Mouse (Mus musculus) midbrain, postnatal 0 days (tissue): ENCODE measurements around the gene Ifi35. TPM values are rescaled to one million over a fixed set of nuclear protein-coding genes. Genes with fewer than 3 reads are reported as not detected.

ENCODE experiments used
- ATAC-seq: fragments of 200-750 bp; cut with Nextera tagmentation; 2 replicates; pipeline ENCODE4 v1.8.0; 2017; ENCODE audit warnings: moderate number of reproducible peaks, mild to moderate bottlenecking, moderate TSS enrichment, moderate library complexity; ENCODE audit not compliant: low FRiP score
- DNase-seq: peaks from one replicate; pipeline ENCODE4 v3.0.0-alpha.2; 2015; ENCODE audit warnings: low spot score
- H3K27ac ChIP-seq: fragments of 300-500 bp; sonication (generic); 2 replicates; pipeline ENCODE4 v1.5.1; 2014; ENCODE audit warnings: low read depth, mild to moderate bottlenecking, low read length, mixed read lengths
- H3K27me3 ChIP-seq: fragments of 300-500 bp; sonication (generic); 2 replicates; pipeline ENCODE4 v1.6.1; 2014; ENCODE audit warnings: low read length, control low read depth, mixed read lengths; ENCODE audit not compliant: insufficient read depth
- H3K36me3 ChIP-seq: fragments of 300-500 bp; sonication (generic); 2 replicates; pipeline ENCODE4 v1.6.1; 2014; ENCODE audit warnings: low read length, control low read depth, mixed read lengths; ENCODE audit not compliant: insufficient read depth
- H3K4me1 ChIP-seq: fragments of 300-500 bp; sonication (generic); 2 replicates; pipeline ENCODE4 v1.6.1; 2014; ENCODE audit warnings: mild to moderate bottlenecking, control low read depth, antibody characterized with exemption, low read length, mixed read lengths; ENCODE audit not compliant: insufficient read depth
- H3K4me2 ChIP-seq: fragments of 300-500 bp; sonication (generic); 2 replicates; pipeline ENCODE4 v1.6.1; 2014; ENCODE audit warnings: low read depth, mild to moderate bottlenecking, low read length, mixed read lengths; ENCODE audit not compliant: poor library complexity, severe bottlenecking
- H3K4me3 ChIP-seq: fragments of 300-500 bp; sonication (generic); 2 replicates; pipeline ENCODE4 v1.5.1; 2014; ENCODE audit warnings: low read depth, mild to moderate bottlenecking, low read length, moderate library complexity
- H3K9ac ChIP-seq: fragments of 300-500 bp; sonication (generic); replicated peaks from 2 replicates; pipeline ENCODE4 v1.6.1; 2014; ENCODE audit warnings: mild to moderate bottlenecking, low read length, moderate library complexity, mixed read lengths; ENCODE audit not compliant: poor library complexity, severe bottlenecking
- H3K9me3 ChIP-seq: fragments of 300-500 bp; sonication (generic); 2 replicates; pipeline ENCODE4 v1.6.1; 2016; ENCODE audit warnings: low read length, control low read depth
- CTCF ChIP-seq: IDR thresholded peaks from 2 replicates; pipeline ENCODE4 v1.5.1; 2016; ENCODE audit warnings: antibody characterized with exemption, mild to moderate bottlenecking
- WGBS: fragments of 180-500 bp; shearing (Covaris S2); extraction: QIAGEN DNeasy Blood & Tissue Kit; methylation state at CpG from one replicate; pipeline ENCODE4 v1.1.7; 2014; 5-methylcytosine and 5-hydroxymethylcytosine counted together
- polyA plus RNA-seq: library from polyadenylated mRNA; unstranded; fragments of >200 nt; fragmentation: Nextera tagmentation; extraction: Ambion mirVana; gene quantifications from 2 replicates; pipeline ENCODE4 v1.2.1, GENCODE M21; 2015
- total RNA-seq: library from RNA; depleted of rRNA; stranded (reverse); fragments of >200 nt; gene quantifications from 2 replicates; pipeline ENCODE4 v1.2.3, GENCODE M21; 2014; rRNA removed

Gene Ifi35
- 1.9 and 3.3 TPM in 2 replicates for total RNA-seq
- 4.5 TPM in 2 replicates for polyA plus RNA-seq

GRCm38 (mm10) chr11:101448274-101448746 lies at the start of gene Ifi35:
TSS of gene Ifi35 (plus strand) at chr11:101448407.
- no peak for DNase-seq
- Histone ChIP-seq H3K4me2 (no peak within 1 kb of the TSS), H3K27me3 (no peaks in the 10 kb centered on the region), H3K27ac (0 out of 2 replicates have a peak within 1 kb of the TSS, but pooled peaks have one; percentile 6), H3K9me3 (no peaks in the 10 kb centered on the region), H3K36me3 (peaks cover 18% of the 10 kb centered on the region), H3K9ac (no peak within 1 kb of the TSS), H3K4me1 (0 out of 2 replicates have a peak, but pooled peaks cover 3% of the 10 kb centered on the region), H3K4me3 (0 out of 2 replicates have a peak within 1 kb of the TSS, but pooled peaks have one; percentile 13)
- TF ChIP-seq CTCF, result no peak
- 44% methylated on average over 10 of the region's 10 CpGs for WGBS
- ATAC-seq, result no peak

- 85% methylated on average over 2 of the region's 2 CpGs for WGBS
- Histone ChIP-seq H3K4me2 (no peak overlapping the region), H3K27me3 (no peaks in the 10 kb centered on the region), H3K4me3 (no peak overlapping the region), H3K36me3 (peaks cover 23% of the 10 kb centered on the region), H3K9me3 (no peaks in the 10 kb centered on the region), H3K4me1 (no peaks in the 10 kb centered on the region), H3K9ac (no peak overlapping the region), H3K27ac (no peak overlapping the region)
- DNase-seq (no peak), ATAC-seq (no peak)
- TF ChIP-seq CTCF, result peak; percentile 37
These were observed 32.9 kb upstream of the Ifi35 start for GRCm38 (mm10) chr11:101415306-101415705.

- Histone ChIP-seq H3K27me3 (no peaks in the 10 kb centered on the region), H3K36me3 (peaks cover 12% of the 10 kb centered on the region), H3K9ac (peak overlapping the region; percentile 88), H3K27ac (peak overlapping the region; percentile 90), H3K4me1 (no peaks in the 10 kb centered on the region), H3K9me3 (no peaks in the 10 kb centered on the region), H3K4me3 (peak overlapping the region; percentile 74), H3K4me2 (peak overlapping the region; percentile 70)
- under 1% methylated on average over 11 of the region's 11 CpGs for WGBS
- ATAC-seq (no peak), DNase-seq (no peak)
- no peak for TF ChIP-seq CTCF
These were observed 31.6 kb upstream of the Ifi35 start for GRCm38 (mm10) chr11:101416433-101417100.

- Histone ChIP-seq H3K27ac (peak within 1 kb of the TSS; percentile 90), H3K36me3 (peaks cover 7% of the 10 kb centered on the region), H3K9me3 (no peaks in the 10 kb centered on the region), H3K4me2 (peak within 1 kb of the TSS; percentile 70), H3K27me3 (no peaks in the 10 kb centered on the region), H3K4me1 (no peaks in the 10 kb centered on the region), H3K4me3 (peak within 1 kb of the TSS; percentile 74), H3K9ac (peak within 1 kb of the TSS; percentile 88)
- no peak for TF ChIP-seq CTCF
- WGBS, result under 1% methylated on average over 45 of the region's 45 CpGs
- peak; percentile 86 for DNase-seq
- peak; percentile 82 for ATAC-seq
These were observed 30.9 kb upstream of the Ifi35 start, which contains the start of gene Aarsd1 for GRCm38 (mm10) chr11:101417101-101417855. TSS of gene Aarsd1 (minus strand) at chr11:101417615.

- TF ChIP-seq CTCF, result no peak
- ATAC-seq (no peak), DNase-seq (no peak)
- Histone ChIP-seq H3K36me3 (peaks cover under 1% of the 10 kb centered on the region; the same call in 1 of the 2 replicates), H3K4me2 (no peak overlapping the region), H3K9me3 (no peaks in the 10 kb centered on the region), H3K27me3 (no peaks in the 10 kb centered on the region), H3K4me1 (peaks cover under 1% of the 10 kb centered on the region; the same call in 1 of the 2 replicates), H3K9ac (no peak overlapping the region), H3K27ac (no peak overlapping the region), H3K4me3 (no peak overlapping the region)
- WGBS, result 63% methylated on average over 6 of the region's 6 CpGs
These were observed 29.2 kb upstream of the Ifi35 start for GRCm38 (mm10) chr11:101418991-101419390.

GRCm38 (mm10) chr11:101419610-101420009 lies 28.6 kb upstream of the Ifi35 start:
- Histone ChIP-seq H3K27ac (no peak overlapping the region), H3K9ac (no peak overlapping the region), H3K36me3 (no peaks in the 10 kb centered on the region), H3K4me1 (peaks cover 6% of the 10 kb centered on the region), H3K27me3 (no peaks in the 10 kb centered on the region), H3K9me3 (no peaks in the 10 kb centered on the region), H3K4me3 (no peak overlapping the region), H3K4me2 (no peak overlapping the region)
- peak; percentile 60 for TF ChIP-seq CTCF
- 28% methylated on average over 3 of the region's 3 CpGs for whole genome bisulfite sequencing
- DNase-seq (peak; percentile 37), ATAC-seq (no peak)
